Mouse (Mus musculus) liver, embryonic 16.5 days (tissue): Measurements from ENCODE around the gene Mc3r. TPM values are rescaled to one million over a fixed set of nuclear protein-coding genes. Genes with fewer than 3 reads are reported as not detected.

Experiments
- ATAC-seq: fragments of 200-750 bp; cut with Nextera tagmentation; 2 replicates; pipeline ENCODE4 v1.8.0; 2017; ENCODE audit warnings: low read depth, mild to moderate bottlenecking, moderate number of reproducible peaks, moderate library complexity
- H3K27ac ChIP-seq: fragments of 300-500 bp; sonication (generic); 2 replicates; pipeline ENCODE4 v1.5.1; 2014; ENCODE audit warnings: mild to moderate bottlenecking, low read length
- H3K27me3 ChIP-seq: fragments of 300-500 bp; sonication (generic); 2 replicates; pipeline ENCODE4 v1.6.1; 2014; ENCODE audit warnings: low read depth, low read length, mixed read lengths; ENCODE audit not compliant: control insufficient read depth, insufficient read depth
- H3K36me3 ChIP-seq: fragments of 300-500 bp; sonication (generic); 2 replicates; pipeline ENCODE4 v1.6.1; 2014; ENCODE audit warnings: mild to moderate bottlenecking; ENCODE audit not compliant: control insufficient read depth, insufficient read depth
- H3K4me1 ChIP-seq: fragments of 300-500 bp; sonication (generic); 2 replicates; pipeline ENCODE4 v1.6.1; 2014; ENCODE audit warnings: low read depth, low read length, mixed read lengths; ENCODE audit not compliant: control insufficient read depth
- H3K4me2 ChIP-seq: fragments of 300-500 bp; sonication (generic); 2 replicates; pipeline ENCODE4 v1.6.1; 2014; ENCODE audit warnings: low read depth, low read length, mixed read lengths
- H3K4me3 ChIP-seq: fragments of 300-500 bp; sonication (generic); 2 replicates; pipeline ENCODE4 v1.5.1; 2014; ENCODE audit warnings: low read depth, mild to moderate bottlenecking, low read length
- H3K9ac ChIP-seq: fragments of 300-500 bp; sonication (generic); 2 replicates; pipeline ENCODE4 v1.6.1; 2014; ENCODE audit warnings: low read depth, low read length
- H3K9me3 ChIP-seq: fragments of 300-500 bp; sonication (generic); replicated peaks from 2 replicates; pipeline ENCODE4 v1.6.1; 2016; ENCODE audit warnings: low read length; ENCODE audit not compliant: control insufficient read depth
- WGBS: fragments of 180-500 bp; shearing (Covaris S2); extraction: QIAGEN DNeasy Blood & Tissue Kit; methylation state at CpG from one replicate; pipeline ENCODE4 v1.1.7; 2014; ENCODE audit not compliant: insufficient replicate concordance; 5-methylcytosine and 5-hydroxymethylcytosine counted together
- polyA plus RNA-seq: library from polyadenylated mRNA; unstranded; fragments of >200 nt; fragmentation: Nextera tagmentation; extraction: Ambion mirVana; gene quantifications from 2 replicates; pipeline ENCODE4 v1.2.1, GENCODE M21; 2015

The Mc3r gene
- polyA plus RNA-seq, 1 experiment from 2014 or later: 0.06 TPM

DNA sequence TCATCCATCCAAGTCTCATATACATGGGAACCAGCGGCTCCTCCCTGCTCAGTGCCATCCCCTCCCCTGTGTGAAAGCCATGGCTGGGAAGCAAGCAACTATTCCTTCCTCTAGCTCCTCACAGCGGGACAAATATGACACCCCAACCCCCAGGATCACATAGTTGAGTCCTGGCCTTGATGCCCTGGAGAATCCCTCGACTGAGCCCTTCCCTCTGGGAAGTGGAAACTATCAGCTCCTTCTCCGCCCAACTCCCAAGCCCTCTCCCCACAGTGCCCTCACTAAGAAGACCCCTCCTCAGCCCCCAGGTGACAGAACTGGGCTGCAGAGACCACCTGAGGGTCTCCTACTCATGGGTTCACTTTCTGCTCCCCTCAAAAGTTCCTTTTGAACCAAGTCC, 18.2 kb upstream of the Mc3r start:
- ATAC-seq: no peak
- Histone ChIP-seq H3K4me3 (no peak overlapping the region), H3K36me3 (no peaks in the 10 kb centered on the region), H3K27ac (no peak overlapping the region), H3K4me2 (no peak overlapping the region), H3K9ac (no peak overlapping the region), H3K27me3 (no peaks in the 10 kb centered on the region), H3K4me1 (no peaks in the 10 kb centered on the region), H3K9me3 (0 out of 2 replicates have a peak, but pooled peaks cover 2% of the 10 kb centered on the region)
- 32% methylated on average over 4 of the region's 4 CpGs for WGBS

DNA sequence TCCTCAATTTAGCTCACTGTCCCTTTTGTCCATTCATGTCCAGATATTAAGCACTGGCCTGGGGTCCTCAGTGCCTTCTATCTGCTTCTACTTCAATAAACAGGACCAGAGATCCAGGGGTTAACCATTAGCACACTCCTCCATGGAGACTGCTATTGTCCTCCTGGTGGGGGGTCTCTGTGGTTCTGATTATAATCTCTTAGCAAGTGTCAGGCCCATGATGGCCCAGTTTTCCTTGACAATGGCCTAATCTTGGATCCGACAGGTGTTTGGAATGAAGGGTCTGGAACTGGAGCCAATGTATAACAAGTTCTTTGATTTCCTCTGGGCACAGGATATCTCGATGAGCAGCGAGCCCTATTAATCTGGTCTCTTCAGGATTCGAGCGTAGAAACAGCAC, 10.1 kb upstream of the Mc3r start:
- Histone ChIP-seq H3K4me2 (no peak overlapping the region), H3K4me3 (no peak overlapping the region), H3K9me3 (no peaks in the 10 kb centered on the region), H3K27ac (no peak overlapping the region), H3K9ac (no peak overlapping the region), H3K36me3 (no peaks in the 10 kb centered on the region), H3K4me1 (no peaks in the 10 kb centered on the region), H3K27me3 (no peaks in the 10 kb centered on the region)
- ATAC-seq: no peak
- WGBS: 60% methylated on average over 5 of the region's 5 CpGs

DNA sequence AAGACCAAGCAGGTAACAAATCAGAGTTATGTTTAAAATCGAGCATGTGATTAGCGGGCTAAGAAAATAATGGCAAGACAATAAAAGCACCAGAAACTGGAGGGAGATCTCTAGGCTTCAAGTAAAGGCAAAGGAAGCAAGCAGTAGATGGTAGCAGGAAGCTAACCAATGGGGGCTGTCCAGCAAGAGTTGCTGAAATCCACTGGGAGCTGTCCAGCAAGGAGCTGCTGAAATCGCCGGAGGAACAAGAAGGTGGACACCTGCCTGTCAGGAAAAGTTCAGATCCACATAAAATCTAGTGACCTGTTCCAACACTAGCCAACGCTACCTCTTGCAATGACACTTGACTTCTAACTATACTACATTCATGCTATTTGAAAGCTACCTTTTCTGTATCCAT, 7.3 kb upstream of the Mc3r start:
- Histone ChIP-seq H3K4me1 (no peaks in the 10 kb centered on the region), H3K27ac (no peak overlapping the region), H3K9ac (no peak overlapping the region), H3K27me3 (no peaks in the 10 kb centered on the region), H3K4me3 (no peak overlapping the region), H3K9me3 (no peaks in the 10 kb centered on the region), H3K4me2 (no peak overlapping the region), H3K36me3 (no peaks in the 10 kb centered on the region)
- ATAC-seq: no peak
- WGBS: 22% methylated on average over 5 of the region's 5 CpGs

DNA sequence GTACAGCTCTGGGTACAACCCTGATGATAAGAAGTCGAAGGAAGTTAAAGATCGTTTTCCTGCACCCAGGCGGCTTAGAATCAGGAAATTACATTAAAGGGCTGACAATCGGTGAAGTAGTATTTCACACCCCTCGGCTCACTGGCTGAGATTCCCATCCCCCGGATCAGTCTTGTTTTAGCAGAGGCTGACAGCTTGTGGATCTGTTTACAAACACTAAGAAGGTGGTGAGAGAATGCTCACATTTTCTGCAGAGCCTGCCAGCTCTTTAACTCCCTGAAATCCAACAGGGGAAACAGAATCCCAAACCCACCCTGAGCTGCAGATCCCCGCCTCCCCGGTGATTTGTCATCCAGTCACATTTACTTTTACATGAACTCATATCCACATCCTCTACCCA, 2.8 kb upstream of the Mc3r start:
- H3K9ac ChIP-seq: no peak overlapping the region
- no peaks in the 10 kb centered on the region for H3K36me3 ChIP-seq
- H3K27ac ChIP-seq: no peak overlapping the region
- no peaks in the 10 kb centered on the region; the same call in 1 of the 2 replicates for H3K4me1 ChIP-seq
- H3K27me3 ChIP-seq: peaks cover 17% of the 10 kb centered on the region
- no peak for ATAC-seq
- H3K9me3 ChIP-seq: no peaks in the 10 kb centered on the region
- H3K4me2 ChIP-seq: no peak overlapping the region
- H3K4me3 ChIP-seq: no peak overlapping the region
- 18% methylated on average over 8 of the region's 8 CpGs for WGBS

DNA sequence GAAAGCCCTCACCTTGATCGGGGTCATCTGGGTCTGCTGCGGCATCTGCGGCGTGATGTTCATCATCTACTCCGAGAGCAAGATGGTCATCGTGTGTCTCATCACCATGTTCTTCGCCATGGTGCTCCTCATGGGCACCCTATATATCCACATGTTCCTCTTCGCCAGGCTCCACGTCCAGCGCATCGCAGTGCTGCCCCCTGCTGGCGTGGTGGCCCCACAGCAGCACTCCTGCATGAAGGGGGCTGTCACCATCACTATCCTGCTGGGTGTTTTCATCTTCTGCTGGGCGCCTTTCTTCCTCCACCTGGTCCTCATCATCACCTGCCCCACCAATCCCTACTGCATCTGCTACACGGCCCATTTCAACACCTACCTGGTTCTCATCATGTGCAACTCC, 1.0 kb downstream of the Mc3r start:
- Histone ChIP-seq H3K9me3 (no peaks in the 10 kb centered on the region), H3K27me3 (peaks cover 21% of the 10 kb centered on the region), H3K4me2 (no peak overlapping the region), H3K27ac (no peak overlapping the region), H3K9ac (no peak overlapping the region), H3K4me3 (no peak overlapping the region), H3K36me3 (no peaks in the 10 kb centered on the region), H3K4me1 (no peaks in the 10 kb centered on the region; the same call in 1 of the 2 replicates)
- WGBS: 63% methylated on average over 14 of the region's 14 CpGs
- no peak; the same call in 1 of the 2 replicates for ATAC-seq

DNA sequence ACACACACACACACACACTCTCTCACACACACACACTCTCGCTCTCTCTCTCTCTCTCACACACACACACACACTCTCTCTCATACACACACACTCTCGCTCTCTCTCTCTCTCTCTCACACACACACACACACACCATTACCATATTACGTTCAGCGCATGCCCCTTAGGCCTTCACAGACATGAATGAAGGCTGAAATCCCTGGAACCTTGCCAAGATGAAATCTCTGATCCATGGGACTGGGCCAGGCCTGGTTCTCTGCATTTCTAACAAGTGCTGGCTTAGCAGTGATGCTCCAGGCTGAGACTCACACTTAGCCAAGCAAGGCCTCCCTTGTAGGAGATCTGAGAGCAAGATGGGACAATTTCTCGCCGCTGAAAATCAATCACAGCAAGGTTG, 8.1 kb downstream of the Mc3r start:
- no peaks in the 10 kb centered on the region; the same call in 1 of the 2 replicates for H3K27me3 ChIP-seq
- ATAC-seq: no peak
- no peak overlapping the region for H3K9ac ChIP-seq
- 88% methylated on average over 6 of the region's 6 CpGs for WGBS
- peak overlapping the region; percentile 75 for H3K27ac ChIP-seq
- H3K9me3 ChIP-seq: no peaks in the 10 kb centered on the region
- H3K4me2 ChIP-seq: peak overlapping the region; percentile 32
- no peak overlapping the region for H3K4me3 ChIP-seq
- H3K36me3 ChIP-seq: no peaks in the 10 kb centered on the region
- peaks cover 45% of the 10 kb centered on the region for H3K4me1 ChIP-seq

DNA sequence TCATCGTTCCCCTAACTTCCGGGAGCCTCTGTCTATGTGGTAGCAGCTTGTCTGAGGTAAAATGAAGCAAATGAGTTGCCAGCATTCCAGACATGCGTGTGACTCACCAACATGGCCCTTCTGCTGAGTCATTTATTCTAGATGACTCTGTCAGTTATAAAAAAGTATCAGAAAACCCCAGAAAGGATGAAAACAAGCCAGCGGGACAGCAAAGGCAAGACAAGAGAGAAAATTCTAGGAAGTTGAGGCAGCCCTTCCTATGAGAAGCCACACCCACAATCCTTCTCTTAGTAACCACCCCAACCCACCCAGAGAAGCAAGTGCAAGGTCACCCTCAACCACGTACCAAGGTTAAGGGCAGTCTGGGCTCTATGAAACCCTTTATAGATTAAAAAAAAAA, 8.7 kb downstream of the Mc3r start:
- H3K4me1 ChIP-seq: peaks cover 50% of the 10 kb centered on the region
- peak overlapping the region; percentile 75 for H3K27ac ChIP-seq
- no peak overlapping the region for H3K9ac ChIP-seq
- peak overlapping the region; percentile 32 for H3K4me2 ChIP-seq
- no peaks in the 10 kb centered on the region for H3K36me3 ChIP-seq
- ATAC-seq: no peak; the same call in 1 of the 2 replicates
- no peaks in the 10 kb centered on the region for H3K9me3 ChIP-seq
- 59% methylated on average over 5 of the region's 5 CpGs for whole genome bisulfite sequencing
- no peak overlapping the region for H3K4me3 ChIP-seq
- H3K27me3 ChIP-seq: no peaks in the 10 kb centered on the region; the same call in 1 of the 2 replicates

DNA sequence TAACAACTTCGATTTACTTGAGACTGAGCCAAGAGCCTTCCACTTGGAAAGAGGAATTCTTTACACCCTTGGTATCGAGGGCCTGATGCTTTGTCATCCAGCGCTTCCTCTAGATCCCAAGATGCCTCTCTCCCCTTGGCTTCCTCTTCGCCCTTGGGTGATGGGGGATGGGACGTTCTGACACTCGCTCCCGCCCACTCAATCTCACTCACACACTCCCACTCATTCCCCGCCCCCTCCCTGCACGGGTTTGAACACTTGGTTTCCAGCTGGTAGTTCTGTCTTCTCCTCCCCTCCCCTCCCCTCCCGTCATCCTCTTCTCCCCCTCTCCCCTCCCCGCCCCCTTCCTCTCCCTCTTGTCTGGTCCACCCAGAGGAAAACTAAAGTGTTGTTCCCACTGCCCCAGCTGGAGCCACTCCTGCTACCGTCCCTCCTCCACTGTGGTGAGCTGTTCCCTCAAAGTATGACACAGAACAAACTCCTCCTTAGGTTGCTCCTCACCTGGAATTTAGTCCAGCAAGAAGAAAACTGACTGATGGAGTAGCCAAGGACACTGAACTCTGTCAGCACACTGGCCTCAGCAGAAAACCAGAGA, 9.3 kb downstream of the Mc3r start:
- H3K4me1 ChIP-seq: peaks cover 55% of the 10 kb centered on the region
- H3K4me2 ChIP-seq: peak overlapping the region; percentile 32
- 34% methylated on average over 12 of the region's 12 CpGs for WGBS
- H3K27ac ChIP-seq: peak overlapping the region; percentile 75
- no peak overlapping the region for H3K9ac ChIP-seq
- peak; percentile 40 for ATAC-seq
- no peak overlapping the region for H3K4me3 ChIP-seq
- H3K27me3 ChIP-seq: no peaks in the 10 kb centered on the region
- no peaks in the 10 kb centered on the region for H3K36me3 ChIP-seq
- no peaks in the 10 kb centered on the region for H3K9me3 ChIP-seq

DNA sequence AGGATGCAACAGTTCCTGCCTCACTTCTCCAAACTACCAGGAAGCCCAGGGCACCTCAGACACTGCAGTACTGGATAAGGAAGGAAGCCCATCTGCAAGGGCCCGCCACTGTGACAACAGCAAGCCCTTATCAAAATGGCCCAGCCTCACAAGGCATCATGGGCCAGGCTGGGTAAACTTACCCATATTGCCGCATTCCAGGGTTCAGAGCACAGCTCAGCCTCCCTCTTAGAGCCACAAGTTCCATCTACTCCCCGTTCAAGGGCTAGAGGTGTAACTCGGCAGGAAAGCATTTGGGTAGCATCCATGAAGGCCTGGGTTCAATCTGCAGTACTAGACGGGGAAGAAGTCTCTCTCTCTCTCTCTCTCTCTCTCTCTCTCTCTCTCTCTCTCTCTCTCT, 11.8 kb downstream of the Mc3r start:
- no peak overlapping the region for H3K4me3 ChIP-seq
- peak overlapping the region; percentile 38; the same call in 1 of the 2 replicates for H3K9ac ChIP-seq

More for the DNA sequence above, 11.8 kb downstream of the Mc3r start:
- 17% methylated on average over 5 of the region's 5 CpGs for WGBS
- Histone ChIP-seq H3K9me3 (no peaks in the 10 kb centered on the region), H3K27ac (peak overlapping the region; percentile 95), H3K4me1 (peaks cover 51% of the 10 kb centered on the region), H3K4me2 (peak overlapping the region; percentile 42), H3K27me3 (no peaks in the 10 kb centered on the region), H3K36me3 (no peaks in the 10 kb centered on the region)
- peak; percentile 97 for ATAC-seq
